Mouse (Mus musculus): ENCODE measurements around the gene 1600014C10Rik. TPM values are rescaled to one million over a fixed set of nuclear protein-coding genes. Genes with fewer than 3 reads are reported as not detected.

The 1600014C10Rik gene
- polyA plus RNA-seq, 1 experiment from 2014 or later = 15.1 TPM

GRCm38 (mm10) chr7:38205801-38206200 lies 22.8 kb downstream of the 1600014C10Rik start:
- Histone ChIP-seq H3K27me3 (ENCODE audit: insufficient read depth, low read length) (no peaks in the 10 kb centered on the region), H3K27ac (ENCODE audit: low read depth) (no peak overlapping the region), H3K9me3 (ENCODE audit: low read depth, low read length) (no peaks in the 10 kb centered on the region), H3K36me3 (ENCODE audit: insufficient read depth) (no peaks in the 10 kb centered on the region), H3K4me2 (no peak overlapping the region), H3K4me3 (ENCODE audit: low read depth, low read length) (no peak overlapping the region), H3K9ac (no peak overlapping the region), H3K4me1 (ENCODE audit: insufficient read depth) (no peaks in the 10 kb centered on the region)
- no peak for TF ChIP-seq CTCF (IDR thresholded peaks at IDR 0.05; ENCODE audit: low read depth)
- 45% methylated on average over 2 of the region's 2 CpGs for WGBS
- no peak for ATAC-seq (ENCODE audit: insufficient read depth)
- no peak for DNase-seq

GRCm38 (mm10) chr7:38206564-38206963 lies 23.5 kb downstream of the 1600014C10Rik start:
- Histone ChIP-seq H3K9me3 (ENCODE audit: low read depth, low read length) (no peaks in the 10 kb centered on the region), H3K36me3 (ENCODE audit: insufficient read depth) (no peaks in the 10 kb centered on the region), H3K4me1 (ENCODE audit: insufficient read depth) (no peaks in the 10 kb centered on the region), H3K4me2 (no peak overlapping the region), H3K4me3 (ENCODE audit: low read depth, low read length) (no peak overlapping the region), H3K9ac (no peak overlapping the region), H3K27me3 (ENCODE audit: insufficient read depth, low read length) (no peaks in the 10 kb centered on the region), H3K27ac (ENCODE audit: low read depth) (no peak overlapping the region)
- no peak for TF ChIP-seq CTCF (IDR thresholded peaks at IDR 0.05; ENCODE audit: low read depth)
- WGBS = 65% methylated on average over 3 of the region's 3 CpGs
- DNase-seq (no peak), ATAC-seq (ENCODE audit: insufficient read depth) (no peak)

- 55% methylated on average over 3 of the region's 3 CpGs for WGBS
- Histone ChIP-seq H3K27ac (ENCODE audit: low read depth) (no peak overlapping the region), H3K27me3 (ENCODE audit: insufficient read depth, low read length) (no peaks in the 10 kb centered on the region), H3K9me3 (ENCODE audit: low read depth, low read length) (no peaks in the 10 kb centered on the region), H3K4me2 (no peak overlapping the region), H3K4me1 (ENCODE audit: insufficient read depth) (no peaks in the 10 kb centered on the region), H3K4me3 (ENCODE audit: low read depth, low read length) (no peak overlapping the region), H3K36me3 (ENCODE audit: insufficient read depth) (no peaks in the 10 kb centered on the region), H3K9ac (no peak overlapping the region)
- ATAC-seq (ENCODE audit: insufficient read depth) (no peak), DNase-seq (no peak)
- no peak for TF ChIP-seq CTCF (IDR thresholded peaks at IDR 0.05; ENCODE audit: low read depth)
Measured at GRCm38 (mm10) chr7:38208969-38209368, 26.0 kb downstream of the 1600014C10Rik start.

GRCm38 (mm10) chr7:38209478-38210152 lies 26.6 kb downstream of the 1600014C10Rik start:
- 54% methylated on average over 11 of the region's 11 CpGs for WGBS
- no peaks in the 10 kb centered on the region for H3K4me1 ChIP-seq (ENCODE audit: insufficient read depth)
- H3K36me3 ChIP-seq (ENCODE audit: insufficient read depth) = no peaks in the 10 kb centered on the region
- no peak overlapping the region for H3K4me3 ChIP-seq (ENCODE audit: low read depth, low read length)
- H3K27me3 ChIP-seq (ENCODE audit: insufficient read depth, low read length) = no peaks in the 10 kb centered on the region
- no peaks in the 10 kb centered on the region for H3K9me3 ChIP-seq (ENCODE audit: low read depth, low read length)
- H3K27ac ChIP-seq (ENCODE audit: low read depth) = no peak overlapping the region
- H3K9ac ChIP-seq = no peak overlapping the region
- no peak for ATAC-seq (ENCODE audit: insufficient read depth)
- DNase-seq = no peak
- TF ChIP-seq CTCF (IDR thresholded peaks at IDR 0.05; ENCODE audit: low read depth) = no peak
- no peak overlapping the region for H3K4me2 ChIP-seq

- H3K27ac ChIP-seq (ENCODE audit: low read depth) = no peak overlapping the region
- no peaks in the 10 kb centered on the region for H3K27me3 ChIP-seq (ENCODE audit: insufficient read depth, low read length)
- no peaks in the 10 kb centered on the region for H3K4me1 ChIP-seq (ENCODE audit: insufficient read depth)
- H3K36me3 ChIP-seq (ENCODE audit: insufficient read depth) = no peaks in the 10 kb centered on the region
- H3K4me3 ChIP-seq (ENCODE audit: low read depth, low read length) = no peak overlapping the region
- ATAC-seq (ENCODE audit: insufficient read depth) = no peak
- no peak overlapping the region for H3K9ac ChIP-seq
- WGBS = 13% methylated on average over 3 of the region's 3 CpGs
- H3K4me2 ChIP-seq = no peak overlapping the region
- DNase-seq = no peak
- TF ChIP-seq CTCF (IDR thresholded peaks at IDR 0.05; ENCODE audit: low read depth) = no peak
- no peaks in the 10 kb centered on the region for H3K9me3 ChIP-seq (ENCODE audit: low read depth, low read length)
Measured at GRCm38 (mm10) chr7:38212651-38213062, 29.6 kb downstream of the 1600014C10Rik start.

GRCm38 (mm10) chr7:38214473-38215214 lies 31.6 kb downstream of the 1600014C10Rik start:
- H3K27me3 ChIP-seq (ENCODE audit: insufficient read depth, low read length) = no peaks in the 10 kb centered on the region
- WGBS = 56% methylated on average over 5 of the region's 5 CpGs

GRCm38 (mm10) chr7:38215281-38215680 lies 32.3 kb downstream of the 1600014C10Rik start:
- Histone ChIP-seq H3K27ac (ENCODE audit: low read depth) (no peak overlapping the region), H3K9me3 (ENCODE audit: low read depth, low read length) (no peaks in the 10 kb centered on the region), H3K9ac (no peak overlapping the region), H3K4me1 (ENCODE audit: insufficient read depth) (no peaks in the 10 kb centered on the region), H3K4me2 (no peak overlapping the region), H3K36me3 (ENCODE audit: insufficient read depth) (0 out of 2 replicates have a peak, but pooled peaks cover 7% of the 10 kb centered on the region), H3K27me3 (ENCODE audit: insufficient read depth, low read length) (no peaks in the 10 kb centered on the region), H3K4me3 (ENCODE audit: low read depth, low read length) (no peak overlapping the region)
- no peak for TF ChIP-seq CTCF (IDR thresholded peaks at IDR 0.05; ENCODE audit: low read depth)
- DNase-seq (no peak), ATAC-seq (ENCODE audit: insufficient read depth) (no peak)
- 67% methylated on average over 7 of the region's 7 CpGs for WGBS

More at GRCm38 (mm10) chr7:38214473-38215214, 31.6 kb downstream of the 1600014C10Rik start:
- DNase-seq (no peak), ATAC-seq (ENCODE audit: insufficient read depth) (no peak)
- no peaks in the 10 kb centered on the region for H3K9me3 ChIP-seq (ENCODE audit: low read depth, low read length)
- TF ChIP-seq CTCF (IDR thresholded peaks at IDR 0.05; ENCODE audit: low read depth) = no peak
- H3K4me3 ChIP-seq (ENCODE audit: low read depth, low read length) = no peak overlapping the region
- no peak overlapping the region for H3K4me2 ChIP-seq
- no peak overlapping the region for H3K9ac ChIP-seq
- H3K4me1 ChIP-seq (ENCODE audit: insufficient read depth) = no peaks in the 10 kb centered on the region
- H3K27ac ChIP-seq (ENCODE audit: low read depth) = no peak overlapping the region
- H3K36me3 ChIP-seq (ENCODE audit: insufficient read depth) = 0 out of 2 replicates have a peak, but pooled peaks cover 3% of the 10 kb centered on the region

All from lung, embryonic 14.5 days (tissue).